Mouse (Mus musculus): ENCODE data around the gene Ptpra. TPM values are rescaled to one million over a fixed set of nuclear protein-coding genes. Genes with fewer than 3 reads are reported as not detected.

Gene Ptpra
- total and polyA plus RNA-seq, 2 experiments from 2014 or later = 144 to 147 TPM

DNA sequence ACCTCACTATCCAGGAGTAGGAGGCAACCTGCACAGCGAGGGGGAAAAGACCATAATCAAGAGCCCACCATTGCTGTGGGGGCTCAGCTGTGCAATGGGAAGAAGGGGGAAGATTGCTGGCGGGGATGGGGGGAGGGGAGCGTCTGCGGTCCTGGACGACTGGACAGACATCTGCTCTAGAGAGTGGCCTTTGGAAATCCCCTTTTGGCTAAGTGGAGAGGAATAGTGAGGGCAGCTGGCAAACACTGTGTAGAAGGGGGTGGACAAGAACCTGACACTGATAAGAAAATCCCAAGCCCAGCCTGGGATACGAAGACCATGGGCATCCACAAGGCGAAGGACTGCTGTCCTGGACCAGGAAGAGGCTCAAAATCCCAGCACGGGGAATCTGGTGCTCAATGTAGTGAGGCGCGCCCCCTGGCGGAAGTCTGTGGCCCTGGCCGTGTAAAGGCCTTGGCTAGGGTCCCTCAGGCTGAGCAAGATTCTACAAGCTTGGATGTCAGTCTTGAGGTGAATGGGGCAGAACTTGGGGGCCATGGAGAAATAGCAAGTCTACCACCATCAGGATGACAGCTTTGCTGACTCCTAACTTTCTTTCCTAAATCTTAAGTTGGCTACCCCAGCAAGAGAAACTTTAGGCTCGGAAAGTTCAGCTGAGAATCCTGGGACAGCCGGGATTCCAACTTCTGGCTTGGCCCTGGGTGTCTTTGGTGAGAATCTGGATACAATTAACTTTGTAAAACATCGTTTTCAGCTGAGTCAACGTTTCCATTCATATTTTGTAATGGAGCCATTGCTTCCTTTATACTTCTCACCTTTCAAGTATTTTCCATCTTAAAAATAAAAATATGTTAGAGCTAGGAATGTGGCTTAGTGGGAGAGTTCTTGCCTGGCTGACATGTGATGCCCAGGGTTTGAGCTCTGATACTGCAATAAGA, 38.3 kb upstream of the Ptpra start:
- peak; percentile 81 for DNase-seq (ENCODE audit: low spot score)
- 38% methylated on average over 16 of the region's 16 CpGs for WGBS

DNA sequence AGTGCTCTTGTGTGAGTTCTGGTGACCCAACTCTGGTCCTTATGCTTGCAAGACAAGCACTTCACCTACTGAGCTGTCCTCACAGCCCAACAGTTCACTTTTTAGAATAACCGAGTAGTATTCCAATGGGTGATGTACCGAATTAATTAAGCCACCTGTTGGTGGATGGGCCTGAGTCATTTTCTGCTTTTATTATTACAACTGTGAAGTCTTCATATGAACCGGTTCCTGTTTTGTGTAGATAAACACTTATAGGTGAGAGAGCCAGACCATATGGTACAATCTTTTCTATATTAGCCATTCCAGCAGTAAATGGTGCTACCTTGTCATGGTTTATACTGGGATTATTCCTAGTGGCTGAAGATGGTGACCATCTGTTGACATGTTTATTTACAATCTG, 37.3 kb upstream of the Ptpra start:
- H3K9ac ChIP-seq (replicated peaks; ENCODE audit: low read length, poor library complexity, severe bottlenecking) = no peak overlapping the region
- ATAC-seq (ENCODE audit: low FRiP score) (no peak), DNase-seq (ENCODE audit: low spot score) (no peak)
- H3K27ac ChIP-seq (ENCODE audit: low read depth, low read length) = no peak overlapping the region
- no peaks in the 10 kb centered on the region for H3K9me3 ChIP-seq (ENCODE audit: low read length)
- no peaks in the 10 kb centered on the region for H3K4me1 ChIP-seq (ENCODE audit: insufficient read depth, low read length)
- WGBS = 83% methylated on average over 3 of the region's 3 CpGs
- H3K4me3 ChIP-seq (ENCODE audit: low read depth, low read length) = no peak overlapping the region
- H3K4me2 ChIP-seq (ENCODE audit: low read depth, low read length, poor library complexity, severe bottlenecking) = no peak overlapping the region
- no peaks in the 10 kb centered on the region for H3K36me3 ChIP-seq (ENCODE audit: insufficient read depth, low read length)
- H3K27me3 ChIP-seq (ENCODE audit: insufficient read depth, low read length) = no peaks in the 10 kb centered on the region
- no peak for TF ChIP-seq CTCF (IDR thresholded peaks at IDR 0.05)

More for the DNA sequence above, 38.3 kb upstream of the Ptpra start:
- Histone ChIP-seq H3K36me3 (ENCODE audit: insufficient read depth, low read length) (no peaks in the 10 kb centered on the region), H3K4me1 (ENCODE audit: insufficient read depth, low read length) (no peaks in the 10 kb centered on the region), H3K27me3 (ENCODE audit: insufficient read depth, low read length) (no peaks in the 10 kb centered on the region), H3K4me2 (ENCODE audit: low read depth, low read length, poor library complexity, severe bottlenecking) (no peak overlapping the region), H3K9ac (replicated peaks; ENCODE audit: low read length, poor library complexity, severe bottlenecking) (no peak overlapping the region), H3K4me3 (ENCODE audit: low read depth, low read length) (no peak overlapping the region), H3K27ac (ENCODE audit: low read depth, low read length) (no peak overlapping the region), H3K9me3 (ENCODE audit: low read length) (no peaks in the 10 kb centered on the region)
- TF ChIP-seq CTCF (IDR thresholded peaks at IDR 0.05) = peak; percentile 86
- ATAC-seq (ENCODE audit: low FRiP score) = peak; percentile 83

DNA sequence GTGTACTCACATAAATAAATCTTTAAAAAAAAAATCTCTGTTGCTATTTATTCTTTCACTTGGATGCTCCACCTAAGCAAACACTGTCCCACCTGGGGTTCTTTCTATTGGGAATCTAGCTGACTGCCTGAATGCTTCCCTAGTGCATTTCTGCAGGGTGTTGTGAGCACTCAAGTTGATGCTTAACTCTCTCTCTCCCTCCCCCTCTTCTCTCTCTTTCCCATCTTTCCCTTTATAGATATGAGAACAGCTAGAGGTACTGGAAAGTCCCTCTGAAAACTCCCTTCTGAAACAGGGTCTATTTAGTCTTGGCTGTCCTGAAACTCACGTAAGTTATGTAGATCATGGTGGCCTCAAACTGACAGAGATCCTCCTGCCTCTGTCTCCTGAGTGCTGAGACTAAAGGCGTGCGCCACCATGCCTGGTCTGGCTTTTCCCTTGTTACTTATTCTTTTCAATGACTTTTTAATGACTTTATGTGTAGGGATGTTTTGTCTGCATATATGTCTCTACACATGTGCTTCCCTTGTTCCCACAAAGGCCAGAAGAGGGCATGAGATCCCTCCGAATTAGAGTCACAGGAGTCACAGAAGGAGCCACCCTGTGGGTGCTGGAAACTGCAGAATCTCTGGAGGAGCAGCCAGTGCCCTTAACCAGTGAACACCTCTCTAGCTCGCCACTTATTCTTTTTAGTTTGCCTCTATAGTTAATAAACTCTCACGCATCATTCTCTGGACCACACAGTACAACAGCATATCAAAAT, 35.8 kb upstream of the Ptpra start:
- ATAC-seq (ENCODE audit: low FRiP score) = no peak
- WGBS = 75% methylated on average over 6 of the region's 6 CpGs

DNA sequence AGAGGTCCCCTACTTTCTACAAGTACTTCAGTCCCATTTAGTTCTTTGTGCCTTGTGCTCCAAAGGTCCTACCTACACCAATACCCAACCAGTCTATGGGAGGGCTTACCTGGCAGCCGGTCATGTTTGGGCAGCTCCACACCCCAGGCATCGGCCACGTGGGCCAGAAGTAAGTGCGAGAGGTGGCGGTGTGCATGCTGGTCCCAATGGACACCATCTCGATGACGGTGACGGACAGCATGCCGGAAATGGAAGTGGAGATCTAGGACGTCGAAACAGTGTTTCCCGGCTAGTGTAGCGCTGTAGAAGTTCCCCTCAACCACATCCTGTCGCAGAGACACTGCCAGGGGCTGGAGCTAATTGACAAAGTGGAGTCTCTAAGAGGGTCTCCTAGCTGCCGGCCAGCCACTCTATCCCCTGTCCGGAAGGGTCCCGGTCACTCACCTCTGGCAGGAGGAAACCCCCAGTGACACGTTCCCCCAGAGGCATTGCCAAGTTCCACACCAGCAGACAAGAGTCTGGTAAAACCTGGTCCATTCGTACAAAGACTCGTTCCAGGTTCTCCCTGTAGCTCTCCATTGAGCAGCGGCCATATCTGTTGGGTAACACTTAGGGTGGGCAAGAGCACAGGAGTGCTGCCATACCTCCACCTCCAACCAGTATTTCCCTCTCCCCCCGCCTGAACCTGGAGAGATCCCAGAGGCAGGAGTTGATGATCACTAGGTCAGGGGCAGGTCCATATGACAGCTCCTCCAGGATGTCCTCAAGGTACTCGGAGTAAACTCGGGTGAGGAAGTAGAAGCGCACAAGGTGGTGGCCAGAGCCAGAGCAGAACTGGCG, 28.1 kb upstream of the Ptpra start:
- H3K27ac ChIP-seq (ENCODE audit: low read depth, low read length) = no peak overlapping the region
- H3K27me3 ChIP-seq (ENCODE audit: insufficient read depth, low read length) = no peaks in the 10 kb centered on the region
- H3K4me3 ChIP-seq (ENCODE audit: low read depth, low read length) = no peak overlapping the region
- no peak overlapping the region for H3K4me2 ChIP-seq (ENCODE audit: low read depth, low read length, poor library complexity, severe bottlenecking)
- ATAC-seq (ENCODE audit: low FRiP score) = no peak
- H3K9ac ChIP-seq (replicated peaks; ENCODE audit: low read length, poor library complexity, severe bottlenecking) = no peak overlapping the region
- WGBS = 97% methylated on average over 26 of the region's 26 CpGs
- peaks cover 15% of the 10 kb centered on the region; the same call in 1 of the 2 replicates for H3K4me1 ChIP-seq (ENCODE audit: insufficient read depth, low read length)
- DNase-seq (ENCODE audit: low spot score) = no peak
- 0 out of 2 replicates have a peak, but pooled peaks cover 9% of the 10 kb centered on the region for H3K36me3 ChIP-seq (ENCODE audit: insufficient read depth, low read length)
- no peaks in the 10 kb centered on the region for H3K9me3 ChIP-seq (ENCODE audit: low read length)
- no peak for TF ChIP-seq CTCF (IDR thresholded peaks at IDR 0.05)

More for the DNA sequence above, 35.8 kb upstream of the Ptpra start:
- Histone ChIP-seq H3K36me3 (ENCODE audit: insufficient read depth, low read length) (0 out of 2 replicates have a peak, but pooled peaks cover 8% of the 10 kb centered on the region), H3K9ac (replicated peaks; ENCODE audit: low read length, poor library complexity, severe bottlenecking) (no peak overlapping the region), H3K27ac (ENCODE audit: low read depth, low read length) (no peak overlapping the region), H3K4me1 (ENCODE audit: insufficient read depth, low read length) (no peaks in the 10 kb centered on the region), H3K27me3 (ENCODE audit: insufficient read depth, low read length) (no peaks in the 10 kb centered on the region), H3K9me3 (ENCODE audit: low read length) (no peaks in the 10 kb centered on the region), H3K4me3 (ENCODE audit: low read depth, low read length) (no peak overlapping the region), H3K4me2 (ENCODE audit: low read depth, low read length, poor library complexity, severe bottlenecking) (no peak overlapping the region)
- no peak for DNase-seq (ENCODE audit: low spot score)
- peak; percentile 41 for TF ChIP-seq CTCF (IDR thresholded peaks at IDR 0.05)

DNA sequence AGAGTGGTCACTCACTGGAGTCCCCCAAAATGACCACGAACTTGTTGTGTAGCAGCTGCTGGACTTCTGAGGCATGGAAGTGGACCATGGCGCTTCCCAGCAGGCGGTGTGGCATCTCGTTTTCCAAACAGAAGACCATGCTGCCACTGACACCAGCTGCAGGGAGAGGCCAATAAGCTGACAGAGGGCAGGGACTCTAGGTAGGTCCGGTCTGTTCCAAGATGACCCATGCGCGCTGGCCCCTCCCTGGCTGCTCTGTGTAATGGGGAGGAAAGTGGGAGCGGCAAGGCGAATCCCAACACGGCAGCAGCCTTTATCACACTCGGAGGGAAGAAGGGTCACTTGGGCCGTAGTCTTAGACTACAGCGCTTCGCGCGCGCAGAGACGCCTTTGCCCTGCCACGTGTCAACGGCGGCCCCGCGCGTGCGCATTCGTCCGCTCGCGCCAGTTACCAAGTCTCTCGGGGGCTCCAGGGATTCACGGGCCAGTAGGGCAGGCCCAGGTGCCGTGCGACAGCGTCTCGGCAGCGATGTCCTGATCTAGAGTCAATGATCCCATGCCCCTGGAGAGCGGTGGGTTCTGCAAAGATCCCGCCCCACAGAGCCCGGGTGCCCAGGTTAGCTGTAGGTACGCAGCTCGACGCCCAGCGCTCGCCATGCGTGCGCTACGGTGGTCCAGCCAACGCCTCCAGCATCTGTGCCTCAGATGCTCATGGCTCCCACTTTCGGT, 26.5 kb upstream of the Ptpra start:
- TF ChIP-seq CTCF (IDR thresholded peaks at IDR 0.05) = no peak
- H3K9me3 ChIP-seq (ENCODE audit: low read length) = no peaks in the 10 kb centered on the region
- peak overlapping the region; percentile 97 for H3K27ac ChIP-seq (ENCODE audit: low read depth, low read length)
- ATAC-seq (ENCODE audit: low FRiP score) (peak; percentile 79), DNase-seq (ENCODE audit: low spot score) (peak; percentile 87)
- no peaks in the 10 kb centered on the region for H3K27me3 ChIP-seq (ENCODE audit: insufficient read depth, low read length)
- H3K4me3 ChIP-seq (ENCODE audit: low read depth, low read length) = peak overlapping the region; percentile 86
- H3K4me1 ChIP-seq (ENCODE audit: insufficient read depth, low read length) = peaks cover 15% of the 10 kb centered on the region; the same call in 1 of the 2 replicates
- H3K9ac ChIP-seq (replicated peaks; ENCODE audit: low read length, poor library complexity, severe bottlenecking) = peak overlapping the region; percentile 90
- WGBS = 15% methylated on average over 49 of the region's 49 CpGs
- H3K4me2 ChIP-seq (ENCODE audit: low read depth, low read length, poor library complexity, severe bottlenecking) = peak overlapping the region; percentile 90
- H3K36me3 ChIP-seq (ENCODE audit: insufficient read depth, low read length) = 0 out of 2 replicates have a peak, but pooled peaks cover 8% of the 10 kb centered on the region
